Mouse (Mus musculus): ENCODE results near the gene Ttc34.
A peak's percentile ranks its signal among the peaks of the same experiment; 100 is the strongest.

Ttc34 gene

DNA sequence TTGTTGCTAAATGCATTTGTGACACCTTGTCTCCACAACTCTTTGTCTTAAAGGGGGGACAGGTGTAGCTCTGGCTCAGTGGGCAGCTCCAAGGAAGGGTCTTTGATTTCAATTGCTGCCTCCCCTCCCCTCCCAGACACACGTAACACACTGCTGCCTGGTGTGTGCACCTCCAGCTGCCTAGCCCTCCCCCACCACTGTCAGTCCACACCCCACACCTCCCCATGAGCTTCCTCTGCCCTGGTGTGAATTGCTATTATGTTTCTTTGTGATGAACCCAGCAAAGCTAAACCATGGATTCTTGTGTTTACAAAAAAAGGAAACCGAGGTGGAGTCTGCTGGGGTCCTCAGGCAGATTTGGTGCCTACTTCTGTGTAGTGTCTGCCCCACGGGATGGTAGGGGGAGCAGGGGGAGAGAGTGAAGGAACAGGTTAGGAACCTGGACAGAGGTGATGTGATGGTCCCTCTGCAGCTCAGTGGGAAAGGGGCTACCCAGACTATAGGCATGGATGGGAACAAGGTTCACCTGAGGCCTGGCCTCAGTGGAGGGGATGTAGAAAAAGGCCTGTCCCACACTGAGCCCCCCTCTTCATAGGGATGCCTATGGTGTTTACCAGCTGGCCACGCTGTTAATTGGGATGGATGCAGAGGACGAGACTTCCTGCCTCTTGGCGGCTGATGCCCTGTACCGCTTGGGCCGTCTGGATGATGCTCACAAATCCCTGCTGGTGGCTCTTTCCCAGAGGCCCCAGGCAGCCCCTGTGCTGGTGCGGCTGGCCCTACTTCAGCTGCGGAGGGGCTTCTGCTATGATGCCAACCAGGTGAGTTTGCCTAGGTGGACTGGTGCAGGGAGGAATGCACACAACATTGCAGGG is 20.3 kb downstream of the Ttc34 start:
- no peak for DNase-seq

DNA sequence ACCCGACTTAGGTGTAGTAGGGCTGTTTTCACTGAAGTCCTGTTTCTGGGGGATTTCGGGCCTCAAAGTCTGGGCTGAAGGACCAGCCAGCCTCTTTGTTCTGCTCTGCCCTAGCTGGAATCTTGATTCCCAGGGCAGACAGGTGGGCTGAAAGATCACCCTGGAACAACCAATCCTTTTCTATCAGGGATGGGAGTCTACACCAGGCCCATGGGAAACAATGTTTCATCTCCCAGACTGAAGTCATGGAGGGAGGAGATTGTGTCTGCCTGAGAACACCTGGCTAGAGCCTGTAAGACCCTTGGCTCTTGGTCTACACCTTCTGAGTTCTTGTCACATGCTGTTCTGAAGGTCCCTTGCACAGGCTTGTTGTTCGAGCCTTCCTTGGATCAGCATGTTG is 21.3 kb downstream of the Ttc34 start:
- DNase-seq: no peak

DNA sequence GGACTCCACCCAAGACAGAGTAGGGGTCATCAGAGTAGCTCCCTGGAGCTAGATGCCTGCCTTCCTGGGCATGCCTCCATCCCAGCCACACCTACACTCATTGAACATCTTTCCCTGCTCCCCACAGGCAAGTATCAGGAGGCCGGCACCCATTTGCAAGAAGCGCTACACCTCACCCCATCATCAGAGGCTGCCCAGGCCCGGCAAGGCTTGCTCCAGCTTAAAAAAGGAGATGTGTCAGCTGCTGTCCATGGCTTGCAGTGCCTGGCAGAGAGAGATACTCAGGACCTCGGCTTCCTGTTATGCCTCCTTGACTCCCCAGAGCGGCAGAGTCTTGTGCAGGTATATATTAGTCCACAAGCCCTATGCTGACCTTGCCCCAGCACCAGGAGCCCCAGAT is 24.7 kb downstream of the Ttc34 start:
- DNase-seq: no peak

- no peak for DNase-seq
Measured at GRCm38 (mm10) chr4:154863436-154863935, 26.2 kb downstream of the Ttc34 start.

- DNase-seq: peak; percentile 87
Measured at GRCm38 (mm10) chr4:154864271-154864771, 27.1 kb downstream of the Ttc34 start.

DNA sequence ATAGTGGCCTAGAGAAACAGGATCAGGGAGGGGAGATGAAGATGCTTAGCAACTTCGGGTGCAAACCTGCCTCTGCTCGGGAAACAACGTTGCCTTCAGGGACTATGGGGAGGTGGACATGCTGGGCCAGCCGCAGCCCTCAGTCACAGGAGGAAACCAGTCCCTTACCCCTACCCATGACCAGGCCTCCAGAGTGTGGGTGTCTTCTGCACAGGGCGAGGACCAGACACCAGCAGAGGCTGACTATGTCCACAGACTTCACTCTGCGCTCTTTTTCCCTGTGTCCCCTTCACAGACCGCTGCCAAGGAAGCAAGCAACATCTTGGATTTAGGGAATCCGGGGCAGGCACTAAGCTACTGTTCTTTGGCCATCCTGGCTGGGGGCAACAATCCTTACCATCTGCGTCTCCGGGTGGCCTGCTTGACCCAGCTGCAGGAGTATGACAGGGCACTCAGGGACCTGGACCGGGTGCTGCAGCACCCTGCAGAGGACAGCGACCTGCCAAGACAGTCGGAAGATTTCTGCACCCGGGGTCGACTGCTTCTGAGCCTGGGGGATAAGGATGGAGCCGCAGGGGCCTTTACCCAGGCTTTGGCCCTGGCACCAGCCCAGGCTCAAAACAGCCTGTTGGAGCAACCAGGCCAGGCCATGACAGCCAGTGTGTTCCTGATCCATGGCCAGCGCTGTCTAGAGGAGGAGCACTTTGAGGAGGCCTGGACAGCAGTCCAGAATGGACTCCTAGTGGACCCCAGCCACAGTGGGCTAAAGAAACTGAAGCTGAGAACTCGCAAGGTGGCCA is 27.9 kb downstream of the Ttc34 start:
- DNase-seq: no peak

DNA sequence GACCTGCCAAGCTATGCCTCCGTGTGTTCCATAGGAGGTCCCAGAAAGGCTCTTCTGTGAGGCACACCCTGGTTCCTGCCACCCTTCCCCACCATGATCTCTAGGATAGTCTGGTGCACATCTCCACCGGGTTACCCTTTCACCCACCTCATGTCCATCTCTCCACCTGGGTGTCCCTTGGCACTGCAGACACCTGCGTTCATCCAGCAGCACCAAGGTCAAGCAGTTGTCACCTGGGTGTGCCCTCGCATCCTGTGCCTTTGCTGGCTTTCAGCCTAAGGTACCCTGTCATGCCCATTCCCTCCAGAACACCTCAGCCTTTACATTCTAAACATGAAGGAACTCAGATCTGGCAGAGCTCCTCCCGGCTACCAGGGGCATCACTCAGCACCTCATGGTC is 29.1 kb downstream of the Ttc34 start:
- DNase-seq: no peak

DNA sequence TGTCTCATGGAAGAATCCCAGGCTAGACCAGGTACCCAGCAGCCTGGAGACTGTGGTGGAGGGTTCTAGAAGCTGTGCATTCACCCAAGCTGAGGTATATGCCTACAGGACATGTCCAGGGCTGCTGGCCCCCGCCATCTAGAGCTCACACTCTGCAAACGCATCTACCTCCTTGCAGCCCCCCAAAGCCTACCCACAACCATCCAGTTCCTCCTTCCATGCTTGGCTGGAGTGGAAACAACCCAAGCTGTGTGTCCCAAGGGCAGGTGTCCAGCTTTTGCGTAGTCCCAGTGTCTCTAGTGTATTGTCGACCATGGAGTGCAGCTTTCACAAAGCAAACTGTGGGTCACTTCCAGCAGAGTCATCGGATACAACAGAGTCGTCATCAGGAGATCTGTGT is 30.0 kb downstream of the Ttc34 start:
- DNase-seq: no peak

DNA sequence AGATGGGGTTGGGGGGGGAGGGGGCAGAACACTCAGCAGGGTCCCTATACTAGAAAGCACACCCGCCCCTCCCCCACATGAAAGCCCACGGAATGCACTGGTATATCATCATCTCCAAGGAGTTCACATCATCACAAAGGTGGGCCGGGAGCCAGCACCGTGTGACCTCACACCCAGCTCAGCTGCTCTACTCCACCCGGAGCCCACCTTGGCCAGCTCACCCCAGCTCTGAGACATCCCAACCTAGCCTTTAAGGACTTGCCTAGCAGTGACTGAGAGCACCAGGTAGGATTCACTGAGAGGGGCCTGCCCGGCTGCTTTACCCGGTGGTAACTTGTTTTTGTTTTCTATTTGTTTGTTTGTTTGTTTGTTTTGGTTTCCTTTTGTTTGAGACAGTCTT is 32.2 kb downstream of the Ttc34 start, which contains the start of gene Mmel1:
Mmel1 (plus strand) TSS at position 146 of the 400 bp plus-strand sequence.
- no peak for DNase-seq

DNA sequence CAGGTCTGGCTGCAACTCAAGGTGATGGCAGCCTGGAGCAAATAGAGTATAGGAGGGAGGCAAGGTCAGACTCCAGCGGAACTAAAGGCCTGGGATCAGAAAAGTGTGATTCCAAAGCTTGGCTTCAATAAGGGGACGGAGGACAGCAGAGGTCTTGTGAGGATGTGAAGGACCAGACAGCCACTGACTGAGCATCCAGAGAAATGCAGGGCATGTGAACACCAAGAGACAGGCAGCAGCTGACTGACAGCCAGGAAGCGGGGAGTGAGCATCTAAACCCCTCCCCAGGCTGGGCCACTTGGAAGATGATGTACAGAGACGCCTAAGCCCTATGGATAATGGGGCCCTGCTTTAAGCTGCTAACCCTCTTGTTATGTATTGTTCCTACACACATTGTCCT is 33.5 kb downstream of the Ttc34 start:
- DNase-seq: no peak

DNA sequence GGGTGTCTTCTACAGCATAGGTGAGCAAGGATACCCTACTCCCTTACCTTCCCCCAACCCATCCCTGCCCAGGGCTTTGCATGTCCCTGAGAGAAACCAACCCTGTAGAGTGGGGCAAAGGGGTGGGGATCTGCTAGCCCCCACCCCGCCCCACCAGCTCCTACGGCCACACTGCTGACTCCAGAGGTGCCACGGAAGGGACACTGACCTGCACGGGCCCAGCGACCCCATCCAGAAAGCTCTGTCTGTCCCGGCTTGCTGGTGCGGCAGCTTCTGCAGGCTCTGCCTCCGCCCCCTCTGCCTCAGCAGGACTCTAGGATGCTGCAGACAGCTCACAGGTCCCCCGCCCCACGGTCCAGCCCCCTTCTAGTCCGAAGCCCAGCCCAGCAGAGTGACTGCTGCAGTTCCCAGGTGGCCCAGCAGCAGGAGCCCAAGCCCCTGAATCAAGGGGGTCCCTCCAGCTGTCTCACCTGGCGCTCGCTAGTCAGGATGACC is 34.5 kb downstream of the Ttc34 start:
- DNase-seq: no peak

GRCm38 (mm10) chr4:154873186-154873585 is 35.9 kb downstream of the Ttc34 start:
- no peak for DNase-seq

- DNase-seq: peak; percentile 96
Measured at GRCm38 (mm10) chr4:154877864-154878548, 40.7 kb downstream of the Ttc34 start.

DNA sequence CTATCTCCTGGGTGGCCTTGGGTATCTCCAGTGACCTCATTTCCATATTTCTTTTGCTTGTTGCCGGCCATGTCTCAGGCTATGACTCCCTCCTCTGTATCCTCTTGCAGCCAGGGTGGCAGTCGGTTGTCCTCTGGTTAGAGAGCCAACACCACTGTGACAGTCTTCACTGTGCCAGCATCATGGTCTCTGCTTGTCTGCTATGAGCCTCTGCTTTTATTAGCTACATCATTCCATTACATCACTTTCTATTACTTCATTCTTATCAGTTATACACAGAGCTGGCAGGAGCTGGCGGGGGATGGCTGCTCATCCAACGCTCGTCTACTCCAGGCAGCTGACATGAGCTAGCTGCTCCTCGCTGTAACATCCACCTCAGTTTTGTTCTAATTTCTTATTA is 43.5 kb downstream of the Ttc34 start:
- peak; percentile 88 for DNase-seq

DNA sequence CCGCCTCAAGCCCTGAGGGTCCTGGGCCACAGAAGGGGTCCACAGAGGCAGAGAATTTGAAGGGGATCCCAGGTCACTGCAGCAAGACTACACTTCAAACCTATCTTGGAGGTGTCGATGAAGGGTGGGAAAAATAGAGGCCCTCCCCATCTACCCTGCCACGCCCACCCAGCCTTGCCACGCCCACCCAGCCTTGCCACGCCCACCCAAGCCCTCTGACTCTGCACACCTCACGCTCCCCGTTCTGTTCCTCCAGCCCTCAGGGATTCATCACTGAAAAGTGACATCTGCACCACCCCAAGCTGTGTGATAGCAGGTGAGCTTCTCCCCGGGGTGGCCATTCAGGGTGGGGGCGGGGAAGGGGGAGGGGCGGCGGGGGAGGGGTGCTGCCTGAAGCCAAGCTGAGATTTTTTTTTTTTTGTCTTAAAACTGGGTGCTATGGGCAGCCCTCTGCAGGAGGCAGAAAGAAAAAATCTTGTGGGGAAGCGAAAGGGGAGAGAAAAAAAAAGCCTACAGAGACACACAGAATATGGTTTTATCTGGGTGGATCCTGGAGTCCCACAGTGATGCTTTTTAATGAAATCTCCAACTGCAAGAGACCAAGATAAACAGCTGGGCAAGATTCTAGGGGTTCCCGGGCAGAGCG is 44.9 kb downstream of the Ttc34 start:
- DNase-seq: peak; percentile 91

GRCm38 (mm10) chr4:154885416-154885815 is 48.2 kb downstream of the Ttc34 start:
- DNase-seq: no peak

DNA sequence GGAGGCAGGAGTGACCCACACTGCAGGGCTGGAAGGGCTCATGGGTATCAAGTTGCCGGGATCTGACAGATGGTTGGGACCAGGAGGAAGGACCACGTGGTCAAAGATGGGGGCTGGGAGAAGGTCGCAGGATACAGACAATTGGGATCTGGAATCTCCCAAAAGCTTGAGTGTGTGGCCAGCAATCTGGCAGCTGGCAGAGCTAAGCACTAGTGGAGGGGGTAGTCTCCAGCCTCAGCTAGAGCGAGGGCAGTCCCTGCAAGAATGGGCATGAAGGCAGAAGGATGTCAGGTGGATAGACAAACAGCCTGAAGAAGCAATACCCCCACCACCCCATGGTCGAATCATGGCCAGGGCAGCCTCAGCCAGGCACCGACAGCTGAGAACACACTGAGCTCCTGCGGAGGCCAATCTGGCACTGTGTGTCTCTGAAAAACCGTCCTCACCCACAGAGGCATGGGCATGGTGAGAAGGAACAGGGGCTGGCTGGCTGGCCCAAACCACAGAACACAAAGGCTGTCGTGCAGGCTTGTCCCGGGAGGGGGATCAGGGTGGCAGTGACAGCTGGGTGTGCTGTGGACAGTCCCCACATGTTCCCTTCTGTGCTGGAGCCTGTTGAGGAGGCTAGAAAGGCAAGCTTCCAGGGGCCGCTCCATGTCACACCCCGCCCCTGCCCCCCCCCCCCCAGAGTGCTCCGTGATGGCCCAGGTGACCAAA is 49.8 kb downstream of the Ttc34 start:
- no peak for DNase-seq

GRCm38 (mm10) chr4:154887593-154888250 is 50.5 kb downstream of the Ttc34 start:
- no peak for DNase-seq

GRCm38 (mm10) chr4:154890887-154891286 is 53.6 kb downstream of the Ttc34 start:
- no peak for DNase-seq

DNA sequence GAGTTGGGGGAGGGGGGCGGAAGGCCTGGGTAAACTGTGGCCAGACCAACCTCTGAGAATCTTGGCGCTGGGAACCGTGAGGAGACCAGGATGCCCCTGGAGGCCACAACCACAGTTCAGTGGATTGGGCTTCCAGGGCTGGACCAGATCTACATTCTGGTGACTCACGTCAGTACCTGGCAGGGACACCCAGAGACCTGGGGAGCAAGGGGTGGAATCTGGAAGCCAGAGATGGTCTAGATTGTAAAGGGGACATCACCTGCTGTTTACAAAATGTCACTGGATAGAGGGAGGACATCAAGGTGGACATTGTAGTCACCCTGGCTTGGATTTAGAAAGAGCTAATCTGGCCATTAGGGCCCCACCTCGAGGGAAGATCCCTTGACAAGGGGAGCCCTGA is 58.3 kb downstream of the Ttc34 start:
- no peak for DNase-seq
